Comparison of ENCODE assay signal across 8 mouse cellular contexts in genomic region chr2:151632159-151632814, GRCm38 (mm10). TPM values are rescaled to one million over a fixed set of nuclear protein-coding genes. Genes with fewer than 3 reads are reported as not detected.
DNase-seq lines count a peak whose midpoint lies in the region; ATAC-seq and TF ChIP-seq lines count a peak whose summit lies in the region.

Gene Snph (minus strand): TSS chr2:151632593.

- H3K4me1 ChIP-seq in spleen, adult 2 months (ENCODE audit: control insufficient read depth, insufficient read depth, insufficient read length): no peaks in the 10 kb centered on the region
- no peaks in the 10 kb centered on the region for H3K4me1 ChIP-seq in embryonic fibroblast, embryonic 13.5 days (ENCODE audit: control insufficient read depth, insufficient read depth, low read length)
- no peaks in the 10 kb centered on the region for H3K4me1 ChIP-seq in heart, embryonic 11.5 days (ENCODE audit: control insufficient read depth, insufficient read depth, low read length)
- H3K4me1 ChIP-seq in limb, embryonic 12.5 days (replicated peaks): peaks cover 4% of the 10 kb centered on the region; the same call in 1 of the 2 replicates
- peaks cover 8% of the 10 kb centered on the region for H3K4me1 ChIP-seq in midbrain, embryonic 12.5 days
- H3K4me1 ChIP-seq in small intestine, adult 2 months (ENCODE audit: control insufficient read depth, insufficient read depth, insufficient read length, low read length): peaks cover 5% of the 10 kb centered on the region

- peak within 1 kb of the TSS; percentile 30; the same call in 1 of the 2 replicates for H3K4me3 ChIP-seq in spleen, adult 2 months (ENCODE audit: extremely low read depth, insufficient read depth, insufficient read length)
- H3K4me3 ChIP-seq in embryonic fibroblast, embryonic 13.5 days (ENCODE audit: insufficient read depth, low read length): peak within 1 kb of the TSS; percentile 37
- H3K4me3 ChIP-seq in heart, embryonic 11.5 days (ENCODE audit: low read depth, low read length): peak within 1 kb of the TSS; percentile 69
- H3K4me3 ChIP-seq in limb, embryonic 12.5 days (replicated peaks): peak within 1 kb of the TSS; percentile 66
- peak within 1 kb of the TSS; percentile 68 for H3K4me3 ChIP-seq in midbrain, embryonic 12.5 days
- H3K4me3 ChIP-seq in small intestine, adult 2 months (ENCODE audit: low read depth, low read length): peak within 1 kb of the TSS; percentile 86

- peaks cover 13% of the 10 kb centered on the region for H3K27me3 ChIP-seq in spleen, adult 2 months (ENCODE audit: control insufficient read depth, insufficient read depth, low read length)
- peaks cover 48% of the 10 kb centered on the region for H3K27me3 ChIP-seq in heart, embryonic 11.5 days (ENCODE audit: control insufficient read depth, insufficient read depth, low read length)
- peaks cover 49% of the 10 kb centered on the region for H3K27me3 ChIP-seq in limb, embryonic 12.5 days
- H3K27me3 ChIP-seq in midbrain, embryonic 12.5 days: peaks cover 34% of the 10 kb centered on the region
- no peaks in the 10 kb centered on the region for H3K27me3 ChIP-seq in small intestine, adult 2 months (ENCODE audit: control insufficient read depth, insufficient read depth, low read length)

- peak; percentile 42 for ATAC-seq in heart, embryonic 11.5 days (replicated peaks; ENCODE audit: insufficient number of reproducible peaks, low FRiP score, low TSS enrichment)
- ATAC-seq in limb, embryonic 12.5 days (ENCODE audit: insufficient number of reproducible peaks, insufficient read depth, low FRiP score, low TSS enrichment, low read depth): peak; percentile 66
- peak; percentile 87 for ATAC-seq in midbrain, embryonic 12.5 days (ENCODE audit: low FRiP score, low read depth)

- no peak for TF ChIP-seq POLR2A in spleen, adult 2 months (IDR thresholded peaks at IDR 0.05; ENCODE audit: low read depth, low read length)
- TF ChIP-seq POLR2A in embryonic fibroblast, embryonic 13.5 days (IDR thresholded peaks at IDR 0.05; ENCODE audit: low read depth, low read length): no peak
- TF ChIP-seq POLR2A in small intestine, adult 2 months (IDR thresholded peaks at IDR 0.05; ENCODE audit: low read depth, low read length): no peak

- H3K27ac ChIP-seq in spleen, adult 2 months (ENCODE audit: insufficient read depth, low read length): no peak within 1 kb of the TSS
- no peak within 1 kb of the TSS for H3K27ac ChIP-seq in embryonic fibroblast, embryonic 13.5 days (ENCODE audit: insufficient read depth, low read length)
- H3K27ac ChIP-seq in heart, embryonic 11.5 days (ENCODE audit: low read depth, low read length): no peak within 1 kb of the TSS
- no peak within 1 kb of the TSS for H3K27ac ChIP-seq in limb, embryonic 12.5 days
- peak within 1 kb of the TSS; percentile 72 for H3K27ac ChIP-seq in midbrain, embryonic 12.5 days (replicated peaks)
- H3K27ac ChIP-seq in small intestine, adult 2 months (ENCODE audit: insufficient read depth, low read depth, low read length): no peak within 1 kb of the TSS

- peak within 1 kb of the TSS; percentile 71 for H3K9ac ChIP-seq in heart, embryonic 11.5 days (ENCODE audit: low read depth, low read length)
- peak within 1 kb of the TSS; percentile 70 for H3K9ac ChIP-seq in limb, embryonic 12.5 days (replicated peaks)
- peak within 1 kb of the TSS; percentile 66 for H3K9ac ChIP-seq in midbrain, embryonic 12.5 days (replicated peaks)

- no peaks in the 10 kb centered on the region for H3K9me3 ChIP-seq in heart, embryonic 11.5 days (replicated peaks; ENCODE audit: control insufficient read depth, low read length)
- H3K9me3 ChIP-seq in limb, embryonic 12.5 days: no peaks in the 10 kb centered on the region
- no peaks in the 10 kb centered on the region for H3K9me3 ChIP-seq in midbrain, embryonic 12.5 days

- peak in 1 of 2 experiments; percentile 9 for DNase-seq in spleen, adult 2 months (ENCODE audit: low read depth in 1 of 2, low spot score in 2 of 2)
- DNase-seq in spleen, adult 12 weeks (ENCODE audit: low spot score): no peak
- peak; percentile 46 for DNase-seq in kidney, adult 9 months

- no peaks in the 10 kb centered on the region for H3K36me3 ChIP-seq in spleen, adult 2 months (ENCODE audit: control insufficient read depth, insufficient read depth, low read length)
- no peaks in the 10 kb centered on the region for H3K36me3 ChIP-seq in heart, embryonic 11.5 days (ENCODE audit: control insufficient read depth, insufficient read depth, low read length)
- no peaks in the 10 kb centered on the region for H3K36me3 ChIP-seq in limb, embryonic 12.5 days
- no peaks in the 10 kb centered on the region for H3K36me3 ChIP-seq in midbrain, embryonic 12.5 days
- no peaks in the 10 kb centered on the region for H3K36me3 ChIP-seq in small intestine, adult 2 months (ENCODE audit: control insufficient read depth, insufficient read depth, low read length)

- 2% methylated on average over 47 of the region's 47 CpGs for WGBS in spleen, adult 2 months
- WGBS in heart, embryonic 11.5 days (ENCODE audit: insufficient replicate concordance): 1% methylated on average over 34 of the region's 47 CpGs
- under 1% methylated on average over 47 of the region's 47 CpGs for WGBS in limb, embryonic 12.5 days
- WGBS in midbrain, embryonic 12.5 days: under 1% methylated on average over 44 of the region's 47 CpGs
- WGBS in small intestine, adult 2 months: 1% methylated on average over 47 of the region's 47 CpGs

- peak within 1 kb of the TSS; percentile 98 for H3K4me2 ChIP-seq in heart, embryonic 11.5 days
- peak within 1 kb of the TSS; percentile 99 for H3K4me2 ChIP-seq in limb, embryonic 12.5 days
- peak within 1 kb of the TSS; percentile 93 for H3K4me2 ChIP-seq in midbrain, embryonic 12.5 days (replicated peaks)

- no peak for TF ChIP-seq CTCF in spleen, adult 2 months (IDR thresholded peaks at IDR 0.05; ENCODE audit: extremely low read depth, insufficient read depth, insufficient read length, insufficient replicate concordance)
- 0 out of 2 replicates have a peak, but pooled peaks have one; percentile 5 for TF ChIP-seq CTCF in embryonic fibroblast, embryonic 13.5 days (IDR thresholded peaks at IDR 0.05; ENCODE audit: borderline replicate concordance, insufficient read depth, low read length)
- peak; percentile 28; the same call in 1 of the 2 replicates for TF ChIP-seq CTCF in small intestine, adult 2 months (IDR thresholded peaks at IDR 0.05; ENCODE audit: extremely low read depth, insufficient read length, insufficient replicate concordance, low read depth, low read length)

RNA-seq across cellular contexts. Expression of gene Snph, which starts in this region (rescaled TPM):
- 0.20 and 0.65 TPM in 2 replicates for polyA plus RNA-seq in spleen, adult 2 months (2012; rRNA removed)
- polyA plus RNA-seq in embryonic fibroblast, embryonic 13.5 days (2011; ENCODE audit: insufficient read length, low read depth, missing spikeins): 0.44 and 1.5 TPM in 2 replicates
- polyA plus RNA-seq in heart, embryonic 11.5 days (2014; fragmentation: Nextera tagmentation; extraction: Ambion mirVana): 0.30 and 0.75 TPM in 2 replicates
- 0.29 and 0.44 TPM in 2 replicates for polyA plus RNA-seq in limb, embryonic 12.5 days (2016; fragmentation: Nextera tagmentation; extraction: Ambion mirVana)
- polyA plus RNA-seq in midbrain, embryonic 12.5 days (2016; fragmentation: Nextera tagmentation; extraction: Ambion mirVana): 5.5 and 6.3 TPM in 2 replicates
- polyA plus RNA-seq in small intestine, adult 2 months (2012; rRNA removed): 6.6 and 21.6 TPM in 2 replicates

Comparison
In these comparisons a context has a peak if more than half of its experiments do, and no peak if none do; other contexts are left out.
1. Peak in ATAC-seq, H3K4me3 ChIP-seq, H3K9ac ChIP-seq and H3K4me2 ChIP-seq in heart, embryonic 11.5 days; RNA of the gene not detected or under 1 TPM.
2. Peak in ATAC-seq, H3K4me3 ChIP-seq, H3K9ac ChIP-seq and H3K4me2 ChIP-seq in limb, embryonic 12.5 days; RNA of the gene not detected or under 1 TPM.
3. H3K4me3 ChIP-seq: peak in every context shown above with its lines; median percentile 86 in small intestine, adult 2 months; 69 in heart, embryonic 11.5 days; 68 in midbrain, embryonic 12.5 days; 66 in limb, embryonic 12.5 days; 37 in embryonic fibroblast, embryonic 13.5 days; 30 in spleen, adult 2 months.